Mouse (Mus musculus) megakaryocyte, embryonic 14.5 days (primary cell): ENCODE data around the gene Pitpna. TPM values are rescaled to one million over a fixed set of nuclear protein-coding genes. Genes with fewer than 3 reads are reported as not detected.

Experiments used
- H3K27me3 ChIP-seq: replicated peaks from 2 replicates; pipeline ENCODE3; 2012; ENCODE audit warnings: inconsistent platforms
- H3K36me3 ChIP-seq: replicated peaks from 2 replicates; pipeline ENCODE3; 2012; ENCODE audit warnings: low read length, inconsistent platforms, mixed read lengths
- H3K4me1 ChIP-seq: 2 replicates; pipeline ENCODE4 v1.6.1; 2012; ENCODE audit warnings: inconsistent platforms
- H3K4me3 ChIP-seq: replicated peaks from 2 replicates; pipeline ENCODE3; 2012; ENCODE audit warnings: moderate library complexity, mild to moderate bottlenecking, inconsistent platforms
- H3K9me3 ChIP-seq: 2 replicates; pipeline ENCODE4 v1.6.1; 2012; ENCODE audit warnings: inconsistent platforms
- FLI1 ChIP-seq: IDR thresholded peaks from 2 replicates; pipeline ENCODE4 v1.6.1; 2012; ENCODE audit warnings: low read length, inconsistent platforms, mixed read lengths
- GATA1 ChIP-seq: IDR thresholded peaks from 3 replicates; pipeline ENCODE4 v1.6.1; 2012; ENCODE audit warnings: mixed read lengths, low read length, inconsistent platforms, borderline replicate concordance
- polyA plus RNA-seq: library from polyadenylated mRNA; stranded (reverse); fragments of >175 nt; gene quantifications from 2 replicates; pipeline ENCODE4 v1.2.3, GENCODE M21; 2012; ENCODE audit warnings: low replicate concordance; ENCODE audit not compliant: insufficient read depth

The Pitpna gene
- polyA plus RNA-seq, 1 experiment, result 62.8 TPM

DNA sequence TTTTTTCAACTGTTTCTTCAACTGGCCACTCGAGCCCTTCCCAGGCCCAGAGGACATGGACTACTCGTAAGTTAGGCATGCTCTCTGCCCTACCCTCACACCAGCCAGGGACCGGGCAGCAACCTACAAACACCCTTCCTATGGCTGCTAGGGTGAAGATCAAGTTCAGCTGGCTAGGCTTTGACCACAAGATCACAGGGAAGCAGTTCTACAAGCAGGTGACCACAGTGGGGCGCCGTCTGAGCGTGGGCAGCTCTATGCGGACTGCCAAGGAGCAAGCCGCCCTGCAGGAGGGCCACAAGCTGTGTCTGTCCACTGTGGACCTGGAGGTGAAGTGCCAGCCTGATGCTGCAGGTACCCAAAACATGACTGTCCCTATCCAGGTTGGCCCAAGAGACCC lies 25.1 kb upstream of the Pitpna start:
- TF ChIP-seq FLI1 (no peak), GATA1 (no peak)
- H3K36me3 ChIP-seq, result peaks cover 95% of the 10 kb centered on the region
- no peaks in the 10 kb centered on the region for H3K27me3 ChIP-seq
- H3K9me3 ChIP-seq, result 0 out of 2 replicates have a peak, but pooled peaks cover under 1% of the 10 kb centered on the region
- peaks cover 76% of the 10 kb centered on the region for H3K4me1 ChIP-seq
- H3K4me3 ChIP-seq, result peak overlapping the region; percentile 39

DNA sequence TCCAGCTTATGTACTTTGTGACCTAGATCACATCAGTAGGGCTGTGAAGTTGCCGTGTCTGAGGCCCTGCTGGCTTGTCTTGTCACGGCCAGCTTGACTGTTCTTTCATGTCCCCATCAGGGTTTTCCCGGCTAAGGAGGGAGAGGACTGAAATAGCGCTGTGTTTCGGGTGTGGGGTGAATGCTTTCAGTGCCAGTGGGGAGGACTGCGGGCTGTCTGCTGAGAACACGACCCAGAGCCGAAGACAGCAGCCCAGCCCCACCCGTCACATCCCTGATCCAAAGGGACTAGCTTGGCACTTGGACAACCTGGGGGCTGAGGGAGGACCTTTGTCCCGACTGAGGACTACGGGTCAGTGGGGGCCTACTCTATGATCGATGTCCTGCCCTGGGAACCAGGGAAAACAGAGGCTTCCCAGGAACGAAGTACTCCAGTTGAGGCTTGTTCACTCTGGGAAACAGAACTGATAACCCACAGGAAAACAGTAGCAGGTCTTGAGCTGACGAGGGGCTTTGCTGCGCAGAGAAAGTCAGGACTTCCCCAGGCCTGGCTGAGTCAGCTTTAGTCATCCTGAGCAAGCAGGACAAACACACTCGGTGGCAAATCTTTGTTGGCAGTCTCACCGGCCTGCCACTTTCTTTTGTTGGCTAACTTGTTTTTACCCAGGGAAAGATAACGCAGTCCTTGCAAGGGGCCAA lies 23.9 kb upstream of the Pitpna start:
- H3K4me3 ChIP-seq, result peak overlapping the region; percentile 75
- H3K36me3 ChIP-seq, result peaks cover 95% of the 10 kb centered on the region
- TF ChIP-seq FLI1 (no peak), GATA1 (no peak)
- H3K27me3 ChIP-seq, result no peaks in the 10 kb centered on the region
- no peaks in the 10 kb centered on the region for H3K9me3 ChIP-seq
- H3K4me1 ChIP-seq, result peaks cover 78% of the 10 kb centered on the region

DNA sequence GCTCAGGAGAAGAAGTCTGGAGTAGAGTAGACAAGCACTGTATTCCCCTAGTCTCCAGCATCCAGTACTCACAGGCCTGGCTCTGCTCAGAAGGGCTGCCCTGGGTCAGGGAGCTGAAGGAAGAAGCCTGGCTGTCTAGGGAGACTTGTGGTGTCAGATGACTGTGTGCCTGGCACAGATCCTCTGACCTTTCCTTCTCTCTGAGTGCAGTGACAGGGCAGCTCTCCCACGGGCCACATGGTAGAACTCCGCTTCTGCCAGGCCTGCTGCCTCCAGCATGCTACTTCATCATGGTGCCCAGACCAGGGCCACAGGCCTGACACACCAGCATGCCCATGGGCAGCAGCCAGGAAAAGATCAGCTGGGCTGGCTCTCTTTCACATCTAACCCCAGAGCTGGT lies 22.0 kb upstream of the Pitpna start:
- peaks cover 79% of the 10 kb centered on the region for H3K4me1 ChIP-seq
- peak overlapping the region; percentile 51 for H3K4me3 ChIP-seq
- H3K27me3 ChIP-seq, result no peaks in the 10 kb centered on the region
- TF ChIP-seq FLI1 (no peak), GATA1 (no peak)
- no peaks in the 10 kb centered on the region for H3K9me3 ChIP-seq
- peaks cover 97% of the 10 kb centered on the region for H3K36me3 ChIP-seq

DNA sequence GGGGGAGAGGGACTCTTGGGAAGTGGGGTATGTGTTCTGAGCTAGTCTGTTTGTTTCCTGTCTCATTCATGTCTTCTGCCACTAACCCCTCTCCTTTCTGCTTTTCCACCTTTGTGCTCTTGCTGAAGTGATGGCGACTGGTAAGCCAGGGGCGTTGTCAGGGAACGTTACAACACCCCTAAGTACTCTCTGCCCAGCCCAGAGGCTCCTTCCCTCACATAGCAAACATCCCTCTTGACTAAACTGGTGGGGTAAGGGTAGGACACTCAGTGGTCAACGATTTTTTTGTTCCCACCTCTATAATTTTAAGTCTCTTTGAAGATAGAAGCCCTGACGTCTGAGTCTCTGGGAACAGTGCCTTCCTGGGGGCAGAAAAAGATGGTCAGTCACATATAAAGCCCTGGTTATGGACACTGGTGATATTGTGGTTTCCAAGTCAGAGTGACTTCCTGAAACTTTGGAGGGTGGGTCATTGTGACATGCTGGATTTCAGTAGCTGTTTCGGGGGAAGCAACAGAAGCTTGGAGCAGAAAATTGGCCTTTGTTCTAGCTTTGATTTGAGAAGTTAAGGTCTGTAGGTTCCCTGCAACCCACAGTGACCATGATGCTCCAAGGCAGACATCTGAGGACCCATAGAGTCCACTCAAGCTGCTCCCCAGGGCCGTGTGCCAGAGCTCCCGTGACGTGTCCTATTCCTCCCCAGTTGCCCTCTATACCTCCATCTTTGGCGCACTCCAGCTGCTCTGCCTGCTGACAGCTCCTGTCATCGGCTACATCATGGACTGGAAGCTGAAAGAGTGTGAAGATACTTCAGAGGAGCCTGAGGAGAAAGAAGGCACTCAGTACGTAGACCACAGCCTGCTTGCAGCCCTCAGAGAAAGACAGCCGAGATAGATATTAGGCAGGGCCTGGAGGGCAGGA lies 21.4 kb upstream of the Pitpna start:
- Histone ChIP-seq H3K9me3 (no peaks in the 10 kb centered on the region), H3K4me1 (peaks cover 79% of the 10 kb centered on the region), H3K4me3 (peak overlapping the region; percentile 51), H3K36me3 (peaks cover 96% of the 10 kb centered on the region), H3K27me3 (peaks cover under 1% of the 10 kb centered on the region)
- no peak for TF ChIP-seq GATA1
- TF ChIP-seq FLI1, result no peak

DNA sequence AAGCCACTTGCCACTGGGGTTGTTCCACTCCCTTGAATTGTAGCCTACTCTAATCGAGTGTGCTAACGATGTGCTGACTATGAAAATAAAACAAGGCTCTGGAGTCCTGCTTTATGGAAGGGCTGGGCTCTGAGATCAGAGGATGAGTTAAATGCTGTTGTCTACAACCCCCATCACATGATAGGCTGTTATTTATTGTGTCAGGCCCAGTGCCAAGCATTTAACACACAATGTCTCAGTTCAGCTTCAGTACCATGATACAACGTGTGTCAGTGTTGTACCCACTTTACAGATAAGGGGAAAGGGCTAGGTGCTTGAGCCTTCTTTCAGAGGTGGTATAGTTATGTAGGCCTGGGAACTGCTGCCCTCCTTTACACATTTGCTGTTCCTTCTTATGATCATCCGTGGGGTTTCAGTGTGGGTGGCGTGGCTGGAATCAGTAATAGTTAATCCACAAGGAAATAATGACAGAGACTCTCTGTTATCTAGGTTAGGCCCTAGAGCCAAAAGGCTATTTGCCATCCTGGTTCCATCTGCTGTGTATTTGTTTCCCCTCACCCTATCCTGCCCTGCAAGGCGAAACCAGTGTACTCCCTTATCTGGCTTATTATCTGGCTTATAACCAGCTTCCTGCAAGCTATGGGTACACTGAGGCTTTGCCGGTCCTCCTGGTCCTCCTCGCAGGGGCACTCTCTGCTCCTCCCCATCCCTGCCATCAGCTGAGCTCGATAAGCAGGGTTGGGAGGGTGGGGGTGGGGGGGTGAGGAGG lies 20.4 kb upstream of the Pitpna start:
- Histone ChIP-seq H3K4me3 (no peak overlapping the region), H3K4me1 (peaks cover 81% of the 10 kb centered on the region), H3K9me3 (no peaks in the 10 kb centered on the region), H3K36me3 (peaks cover 95% of the 10 kb centered on the region), H3K27me3 (peaks cover 2% of the 10 kb centered on the region)
- no peak for TF ChIP-seq GATA1
- TF ChIP-seq FLI1, result no peak

DNA sequence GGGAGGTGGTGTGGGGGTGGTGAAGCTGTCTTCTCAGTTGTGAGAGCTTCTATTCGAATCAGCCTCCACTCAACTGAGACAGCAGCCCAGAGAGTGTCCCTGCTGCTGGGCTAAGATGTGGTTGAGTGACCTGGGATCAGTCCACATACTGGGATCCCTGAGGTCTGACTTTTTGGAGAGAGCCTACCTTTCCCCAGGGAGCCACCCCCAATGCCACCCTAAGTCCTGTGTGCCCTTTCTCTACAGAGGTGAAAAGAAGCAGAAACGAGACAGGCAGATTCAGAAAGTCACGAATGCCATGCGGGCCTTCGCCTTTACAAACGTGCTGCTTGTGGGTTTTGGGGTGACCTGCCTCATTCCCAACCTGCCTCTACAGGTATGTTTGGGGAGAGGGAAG lies 19.8 kb upstream of the Pitpna start:
- H3K36me3 ChIP-seq, result peaks cover 95% of the 10 kb centered on the region
- no peak for TF ChIP-seq FLI1
- TF ChIP-seq GATA1, result no peak
- H3K4me1 ChIP-seq, result peaks cover 81% of the 10 kb centered on the region
- H3K4me3 ChIP-seq, result no peak overlapping the region
- no peaks in the 10 kb centered on the region for H3K9me3 ChIP-seq
- H3K27me3 ChIP-seq, result peaks cover 2% of the 10 kb centered on the region

DNA sequence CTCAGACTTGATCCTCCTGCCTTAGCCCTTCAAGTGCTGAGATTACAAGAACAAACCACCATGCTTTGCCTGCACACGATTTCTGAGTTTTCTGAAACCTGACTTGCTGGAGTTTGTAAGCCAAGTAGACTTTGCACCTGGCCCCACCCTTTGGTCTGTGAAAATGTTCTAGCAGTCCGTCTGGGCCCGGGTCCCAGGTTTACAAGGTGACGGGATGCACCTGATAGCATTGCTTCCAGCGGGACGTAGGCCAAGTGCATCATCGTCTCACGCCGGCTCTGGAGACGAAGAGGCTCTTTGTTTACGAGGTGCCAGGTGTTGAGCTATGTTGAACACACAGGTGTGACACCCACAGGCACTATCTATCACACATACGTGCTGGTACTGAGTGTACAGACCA lies 18.9 kb upstream of the Pitpna start:
- TF ChIP-seq GATA1, result no peak
- TF ChIP-seq FLI1, result no peak
- H3K4me3 ChIP-seq, result no peak overlapping the region
- H3K27me3 ChIP-seq, result peaks cover 2% of the 10 kb centered on the region
- peaks cover 90% of the 10 kb centered on the region for H3K36me3 ChIP-seq
- H3K9me3 ChIP-seq, result no peaks in the 10 kb centered on the region
- H3K4me1 ChIP-seq, result peaks cover 80% of the 10 kb centered on the region

DNA sequence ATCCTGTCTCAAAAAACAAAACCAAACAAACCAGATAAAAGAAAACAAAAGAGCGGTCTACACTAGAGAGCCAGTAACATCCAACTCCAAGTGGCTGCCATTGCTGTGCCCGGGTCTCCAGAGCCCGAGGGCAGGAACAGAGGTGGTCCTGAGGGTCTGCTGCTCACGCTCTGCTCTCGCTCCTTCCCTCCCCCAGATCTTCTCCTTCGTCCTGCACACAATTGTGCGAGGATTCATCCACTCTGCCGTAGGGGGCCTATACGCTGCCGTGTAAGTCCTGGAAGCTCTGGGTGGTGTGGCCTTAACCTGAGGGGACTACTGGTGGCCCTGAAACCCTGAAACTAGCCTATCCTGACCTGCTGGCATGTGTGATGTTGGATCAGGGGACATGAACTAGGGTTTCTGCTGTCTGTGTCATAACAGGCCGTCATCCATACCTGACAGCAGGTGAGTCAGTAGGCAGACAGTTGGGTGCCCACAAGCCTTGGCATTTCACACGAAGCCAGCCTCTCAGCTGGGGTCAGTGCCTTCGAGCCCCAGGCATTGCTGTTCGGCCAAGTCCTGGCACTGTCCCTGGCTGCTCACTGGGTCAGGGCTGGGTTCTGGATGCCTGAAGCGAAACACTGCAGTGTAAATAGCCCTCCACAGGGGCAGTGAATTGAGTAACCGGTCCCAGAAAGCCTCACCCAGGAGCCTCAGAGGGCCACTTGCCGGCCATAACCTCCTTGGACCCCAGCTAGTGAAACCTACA lies 17.3 kb upstream of the Pitpna start:
- Histone ChIP-seq H3K4me3 (peak overlapping the region; percentile 70), H3K27me3 (peaks cover 5% of the 10 kb centered on the region), H3K9me3 (no peaks in the 10 kb centered on the region), H3K36me3 (peaks cover 92% of the 10 kb centered on the region), H3K4me1 (peaks cover 80% of the 10 kb centered on the region)
- TF ChIP-seq GATA1 (no peak), FLI1 (no peak)
